Mouse (Mus musculus) small intestine, adult 2 months (tissue): ENCODE results near the gene Rtcb.

Source experiments
- CTCF ChIP-seq: fragments of 200-500 bp; IDR thresholded peaks from 2 replicates; pipeline ENCODE4 v1.5.1; 2012; ENCODE audit warnings: low read depth, mild to moderate bottlenecking, control low read depth, inconsistent platforms, low read length, moderate library complexity, mixed read lengths; ENCODE audit not compliant: insufficient replicate concordance, insufficient read length; ENCODE audit errors: extremely low read depth
- POLR2A ChIP-seq: fragments of 200-500 bp; IDR thresholded peaks from 2 replicates; pipeline ENCODE4 v1.6.1; 2012; ENCODE audit warnings: low read depth, mild to moderate bottlenecking, control low read depth, inconsistent platforms, low read length, moderate library complexity

GRCm38 (mm10) chr10:86006455-86006854 lies 48.8 kb upstream of the Rtcb start:
- TF ChIP-seq POLR2A (no peak), CTCF (no peak)
